Mouse (Mus musculus) 3134 (cell line): ENCODE results near the gene Mafk.
A peak's percentile ranks its signal among the peaks of the same experiment; 100 is the strongest.

Source experiments
- DNase-seq: peaks from one replicate; pipeline ENCODE4 v3.0.0-alpha.2; 2011; ENCODE audit warnings: low spot score; ENCODE audit not compliant: insufficient read length; ENCODE audit errors: extremely low read depth

The Mafk gene

DNA sequence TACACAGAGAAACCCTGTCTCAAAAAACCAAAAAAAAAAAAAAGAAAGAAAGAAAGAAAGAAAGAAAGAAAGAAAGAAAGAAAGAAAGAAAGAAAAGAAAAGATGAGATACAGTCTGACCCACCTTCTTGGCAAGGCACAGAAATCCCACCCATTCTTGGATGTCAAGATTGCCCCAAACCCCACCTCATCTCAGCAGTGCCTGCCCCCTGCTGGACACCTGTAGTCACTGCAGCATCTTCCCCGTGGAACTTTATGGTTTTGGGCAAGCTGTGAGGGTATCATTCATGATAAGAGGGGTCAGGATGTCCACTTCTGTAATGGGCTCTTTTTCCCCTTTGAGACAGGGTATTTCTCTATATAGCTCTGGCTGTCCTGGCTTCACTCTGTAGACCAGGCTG is 26.0 kb downstream of the Mafk start:
- no peak for DNase-seq

DNA sequence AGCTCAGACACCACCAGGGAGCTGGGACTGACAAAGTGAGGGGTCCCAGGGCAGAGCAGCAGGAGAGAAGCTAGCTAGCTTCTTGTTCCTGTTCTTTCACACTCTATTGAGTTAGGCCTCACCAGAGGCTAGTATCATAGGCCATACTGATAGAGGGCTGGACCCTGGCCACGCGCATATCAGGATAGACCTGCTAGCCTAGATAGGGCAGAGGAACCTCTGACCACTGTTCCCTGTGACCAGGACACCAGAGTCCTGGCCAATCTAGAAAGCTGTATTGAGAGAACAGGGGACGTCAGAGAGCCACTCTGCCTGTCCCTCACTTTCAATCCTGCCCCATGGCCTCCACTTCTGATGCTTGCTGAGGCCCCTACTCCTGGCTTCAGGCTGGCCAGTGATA is 26.7 kb downstream of the Mafk start:
- DNase-seq: no peak

DNA sequence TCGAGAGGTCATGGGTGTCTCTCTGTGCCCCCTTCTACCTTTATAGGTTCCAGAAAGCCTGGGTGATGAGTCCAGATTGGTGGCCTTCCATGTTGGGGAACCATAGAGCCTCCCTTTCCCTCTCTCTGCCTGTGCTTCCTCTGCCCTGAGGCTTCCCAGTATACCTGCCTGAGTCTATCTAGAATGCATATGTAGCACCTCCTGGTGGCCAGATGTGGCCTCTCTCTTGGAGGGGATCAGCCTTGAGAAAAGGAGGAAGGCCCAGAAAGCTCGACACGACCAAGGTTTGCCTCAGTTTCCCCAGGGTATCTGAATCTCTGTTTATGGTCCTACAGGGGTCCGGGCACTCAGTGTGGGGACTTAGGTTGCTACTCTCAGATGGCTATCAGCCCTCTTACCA is 27.5 kb downstream of the Mafk start:
- no peak for DNase-seq

DNA sequence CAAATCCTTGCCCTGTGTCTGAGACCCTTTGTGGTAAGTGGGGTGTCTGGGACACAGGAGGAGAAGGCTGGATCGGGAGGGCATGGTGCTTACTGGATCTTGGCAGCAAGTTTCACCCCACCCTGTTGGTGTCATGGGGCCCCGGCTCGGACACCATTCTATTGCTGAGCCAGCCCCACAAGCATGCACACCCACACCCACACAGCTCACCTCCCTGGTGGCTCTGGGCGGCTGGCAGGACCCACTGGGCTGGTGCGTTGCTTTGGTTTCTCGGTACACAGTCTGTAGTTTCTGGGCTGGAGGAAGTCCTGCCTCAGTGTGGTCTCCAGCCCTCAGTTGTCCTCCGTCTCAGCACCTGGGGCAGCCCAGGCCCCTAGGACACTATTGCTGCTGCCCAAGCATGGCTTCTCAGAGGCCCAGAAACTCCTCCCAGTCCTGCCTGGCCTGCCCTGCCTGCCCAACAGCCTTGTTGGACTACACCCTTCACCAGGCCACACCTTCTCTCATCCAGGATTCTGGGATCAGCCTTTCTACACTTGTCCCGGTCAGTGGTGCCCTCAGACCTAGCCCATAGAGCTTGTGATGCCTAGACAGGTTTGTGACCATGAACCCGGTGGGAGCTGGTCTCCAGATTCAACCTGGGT is 28.3 kb downstream of the Mafk start, which contains the start of gene Tmem184a:
TSS of gene Tmem184a (minus strand) at position 380 of the 644 bp plus-strand sequence.
- no peak for DNase-seq

DNA sequence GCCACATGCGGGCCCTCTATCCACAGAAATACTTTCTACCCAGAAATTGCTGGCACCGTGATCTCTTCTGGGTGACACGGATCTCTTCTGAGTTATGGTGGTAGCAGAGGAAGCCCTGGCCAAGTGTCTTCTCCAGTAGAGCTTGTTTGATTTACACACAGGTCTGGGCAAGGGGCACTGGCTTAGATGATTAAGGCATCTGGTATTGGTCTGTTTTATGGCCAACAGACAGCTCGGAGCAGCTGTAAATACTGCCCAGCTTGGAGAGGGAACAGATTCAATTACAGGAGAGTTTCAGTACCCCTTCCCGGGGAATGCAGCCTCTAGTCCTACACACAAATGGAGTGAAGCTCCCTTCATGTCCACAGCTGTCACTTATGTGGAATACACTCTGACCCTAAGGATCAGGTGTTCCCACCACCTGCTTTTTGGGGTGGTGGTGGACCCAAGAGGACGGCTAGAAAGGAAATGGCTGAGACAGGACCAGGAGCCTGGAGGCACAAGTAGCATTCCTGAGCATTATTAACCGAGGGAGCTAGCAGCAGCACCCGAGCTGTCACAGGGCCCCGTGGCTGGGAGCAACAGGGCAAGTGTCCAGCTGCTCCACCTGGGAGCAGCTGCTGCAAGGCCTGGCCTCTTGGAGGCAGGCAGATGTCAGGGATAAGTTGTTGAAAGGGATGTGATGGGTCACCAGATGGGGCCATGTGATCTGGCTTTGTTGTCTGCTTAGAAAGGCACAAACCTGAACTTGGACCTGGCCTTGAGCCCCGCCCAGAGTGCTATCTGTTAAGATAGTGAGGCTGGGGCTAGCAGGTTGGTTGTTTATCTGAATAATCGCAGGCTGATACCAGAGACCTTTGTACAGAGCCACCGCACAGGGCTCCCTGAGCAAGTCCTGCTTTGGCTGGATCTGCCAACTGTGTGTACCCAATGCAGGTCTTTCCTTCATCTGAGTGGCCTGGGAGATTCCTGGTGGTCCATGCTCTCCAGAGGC is 30.4 kb downstream of the Mafk start:
- no peak for DNase-seq

DNA sequence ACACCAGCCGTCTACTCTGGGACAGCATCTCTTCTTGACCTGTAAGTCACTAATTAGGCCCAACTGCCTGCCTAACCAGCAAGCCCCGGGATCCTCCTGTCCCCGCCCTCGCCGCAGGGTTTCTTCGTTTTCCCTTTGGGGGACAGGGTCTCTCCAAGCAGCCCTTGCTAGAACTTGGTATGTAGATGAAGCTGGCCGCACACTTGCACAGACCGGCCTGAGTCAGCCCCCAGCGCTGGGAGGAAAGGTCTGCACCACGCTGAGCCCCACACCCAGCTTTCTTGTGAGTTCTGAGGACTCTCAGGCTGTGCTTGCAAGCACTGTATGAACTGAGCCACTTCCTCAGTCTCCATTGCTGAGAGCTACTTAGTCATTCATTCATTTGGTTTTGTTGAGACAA is 33.2 kb downstream of the Mafk start:
- no peak for DNase-seq

DNA sequence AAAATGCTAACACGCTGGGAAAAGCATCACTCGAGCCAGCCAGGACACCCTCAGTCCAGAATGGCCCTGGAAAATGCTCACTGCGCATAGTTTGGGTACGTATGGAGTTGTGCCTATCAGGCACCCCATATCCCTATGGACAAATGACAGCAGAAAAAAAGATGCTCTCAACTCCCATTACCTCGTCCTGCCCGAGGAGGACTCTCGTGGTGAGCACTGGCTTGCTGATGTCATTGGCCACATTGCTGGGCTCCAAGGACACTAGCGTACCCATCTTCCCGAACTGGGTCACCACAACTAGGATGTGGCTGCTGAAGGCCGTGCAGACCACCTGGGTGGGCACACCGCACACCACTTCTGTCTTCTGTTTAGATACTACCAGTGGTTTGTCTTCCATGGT is 34.6 kb downstream of the Mafk start:
- no peak for DNase-seq

DNA sequence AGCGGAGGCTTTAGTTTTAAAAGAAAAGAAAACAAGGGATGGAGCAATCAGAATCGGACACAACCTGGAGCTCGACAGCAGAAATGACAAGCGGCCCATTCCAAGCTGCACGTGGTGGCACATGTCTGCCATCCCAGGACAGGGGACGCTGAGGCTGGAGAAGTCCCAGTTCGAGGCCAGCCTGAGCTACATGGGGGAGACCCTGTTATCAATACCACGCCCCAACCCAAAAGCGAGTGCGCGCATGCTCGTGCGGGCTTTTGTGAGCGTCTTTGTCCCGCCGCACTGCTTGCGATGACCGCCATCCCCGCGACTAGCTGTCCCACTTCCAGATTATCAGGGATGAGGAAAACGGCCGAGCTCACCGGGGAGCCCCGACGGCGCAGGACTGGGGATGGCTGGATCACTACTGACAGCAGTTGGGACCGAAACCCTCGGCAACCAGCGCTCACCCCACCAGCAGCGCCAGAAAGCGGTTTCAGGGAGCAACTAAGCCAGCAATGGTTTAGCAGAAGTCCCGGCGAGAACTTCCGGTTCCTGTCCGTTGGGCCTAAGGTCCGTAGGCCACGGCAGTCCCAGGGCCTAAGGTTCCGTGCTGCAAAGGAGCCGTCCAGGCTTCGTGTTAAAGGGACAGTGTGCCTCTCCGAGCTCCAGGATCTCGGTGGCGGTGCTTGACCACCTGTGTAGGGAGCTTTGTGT is 35.2 kb downstream of the Mafk start, which contains the start of the genes Gm26938 and Psmg3:
TSS of gene Gm26938 (minus strand) at position 51 of the 699 bp plus-strand sequence.
TSS of gene Psmg3 (minus strand) at position 529 of the 699 bp plus-strand sequence.
- DNase-seq: peak; percentile 93

DNA sequence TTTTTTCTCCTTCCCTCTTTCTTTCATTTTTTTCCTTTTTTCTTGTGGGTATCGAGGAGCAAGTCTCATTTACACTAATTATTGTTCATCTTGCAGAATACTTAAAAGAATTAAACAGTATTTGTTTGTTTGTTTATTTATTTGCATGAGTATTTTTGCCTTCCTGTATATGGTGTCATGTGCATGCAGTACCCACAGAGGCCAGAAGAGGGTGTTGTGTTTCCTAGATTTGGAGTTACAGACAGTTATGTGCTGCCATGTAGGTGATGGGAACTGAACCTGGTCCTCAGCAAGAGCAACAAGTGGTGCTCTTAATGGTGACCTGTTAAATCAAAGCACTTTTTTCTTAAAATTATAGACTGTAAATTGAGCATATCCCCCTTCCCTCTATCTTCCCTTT is 36.3 kb downstream of the Mafk start:
- no peak for DNase-seq

DNA sequence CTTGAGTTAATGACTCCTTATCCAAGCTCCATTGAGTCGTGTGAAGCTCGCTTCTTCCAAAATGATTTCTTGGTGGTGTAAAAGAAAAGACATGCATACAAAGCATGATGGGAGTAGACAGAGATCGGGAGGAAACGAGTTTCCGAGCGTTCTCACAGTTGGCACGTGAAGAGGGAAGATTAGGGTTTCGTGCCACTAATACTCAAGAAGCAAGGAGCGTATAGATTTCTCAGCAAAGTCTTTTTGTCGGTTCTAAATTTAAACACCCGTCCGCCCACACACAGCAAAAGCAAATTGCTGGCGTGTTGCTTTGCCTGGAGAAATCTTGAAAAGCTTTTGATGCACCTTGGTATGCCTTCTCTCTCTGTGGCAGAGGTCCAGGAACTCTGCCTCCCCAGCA is 38.1 kb downstream of the Mafk start:
- no peak for DNase-seq

DNA sequence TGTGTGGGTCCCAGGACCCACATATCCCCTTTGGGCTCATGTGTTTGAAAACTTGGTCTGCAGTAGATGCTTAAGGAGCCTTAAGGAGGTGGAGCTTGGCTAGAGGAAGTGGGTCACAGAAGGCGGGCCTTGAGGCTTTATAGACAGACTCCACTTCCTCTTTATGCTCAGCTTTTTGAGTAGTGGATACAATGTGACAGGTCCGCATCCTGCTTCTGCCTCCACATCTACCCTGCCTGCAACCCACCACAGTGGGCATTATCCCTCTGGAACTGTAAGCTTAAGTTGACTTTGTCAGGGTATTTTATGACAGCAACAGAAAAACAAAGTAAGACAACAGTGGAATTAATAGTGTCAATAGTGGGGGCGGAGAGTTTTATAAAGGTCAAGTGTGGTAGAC is 39.4 kb downstream of the Mafk start:
- DNase-seq: no peak

DNA sequence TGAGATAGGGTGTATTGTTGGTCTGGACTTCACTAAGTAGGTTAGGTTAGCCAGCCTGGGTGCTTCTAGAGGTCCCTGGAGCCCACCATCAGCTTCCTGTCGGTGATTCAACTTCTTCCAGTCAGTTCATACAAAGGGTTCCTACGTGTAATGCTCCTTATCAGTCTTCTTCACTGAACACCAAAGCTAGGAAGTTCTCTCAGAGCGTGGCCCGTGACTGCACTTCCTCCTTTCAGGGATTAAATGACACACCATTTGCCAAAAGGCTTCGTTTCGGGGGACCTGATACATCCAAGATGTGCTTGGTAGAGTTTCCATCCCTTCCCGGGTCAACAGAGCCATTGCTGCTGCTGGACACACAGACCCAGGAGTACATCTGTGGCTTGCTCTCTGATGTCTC is 40.8 kb downstream of the Mafk start:
- DNase-seq: no peak

DNA sequence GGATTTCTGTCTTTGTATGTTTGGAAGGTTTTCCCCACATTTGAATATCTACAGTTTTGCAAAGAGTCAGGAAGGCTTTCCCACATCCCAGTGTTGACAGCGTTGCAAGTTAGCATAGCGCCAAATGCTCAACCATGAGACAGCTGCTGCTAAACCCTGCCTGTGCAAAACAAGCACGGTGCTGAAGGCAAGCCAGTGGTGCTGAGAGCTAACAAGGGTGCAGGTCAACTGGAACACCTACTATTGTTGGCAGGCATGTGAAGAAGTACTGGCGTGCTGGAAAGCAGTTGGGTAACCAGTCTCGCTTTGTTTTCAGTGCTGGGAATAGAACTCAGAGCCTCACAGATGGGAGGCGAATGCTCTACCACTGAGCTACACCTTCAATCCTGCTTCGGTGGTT is 44.4 kb downstream of the Mafk start:
- no peak for DNase-seq

DNA sequence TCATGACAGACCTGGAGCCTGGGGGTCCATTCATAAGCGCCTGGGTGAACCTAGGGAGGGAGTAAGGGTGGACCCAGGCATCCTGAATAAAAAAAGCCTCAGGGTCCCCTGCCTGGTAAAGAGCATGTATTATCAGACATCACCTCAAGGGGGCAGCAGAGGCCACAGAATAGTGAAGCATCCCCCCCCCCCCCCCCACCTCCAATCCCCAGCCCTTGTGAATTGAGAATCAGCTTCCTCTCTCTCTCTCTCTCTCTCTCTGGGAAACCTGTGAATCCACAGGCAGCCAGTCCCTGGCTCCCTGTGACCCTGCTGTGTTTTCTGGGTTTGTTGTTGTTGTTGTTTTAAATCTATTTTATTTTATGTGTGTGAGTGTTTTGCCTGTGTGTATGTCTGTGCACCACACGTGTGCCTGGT is 47.2 kb downstream of the Mafk start:
- DNase-seq: no peak

DNA sequence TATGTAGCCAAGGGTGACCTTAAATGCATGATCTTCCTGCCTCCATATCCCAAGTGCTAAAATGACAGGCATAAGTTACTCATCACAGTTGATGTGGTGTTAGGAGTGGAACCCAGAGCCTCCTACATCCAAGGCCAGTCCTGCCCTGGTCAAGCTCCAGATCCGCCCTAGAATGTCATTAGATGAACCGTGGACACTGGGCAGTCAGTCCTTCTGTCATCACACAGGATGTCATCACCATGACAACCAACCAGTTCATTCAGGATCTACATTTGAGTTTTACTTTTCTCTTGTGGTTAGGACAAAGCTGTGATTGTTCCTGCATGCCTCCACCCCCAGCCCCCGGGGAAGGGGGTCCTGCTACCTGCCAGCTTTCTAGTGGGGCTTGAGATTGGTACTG is 47.8 kb downstream of the Mafk start:
- DNase-seq: no peak

DNA sequence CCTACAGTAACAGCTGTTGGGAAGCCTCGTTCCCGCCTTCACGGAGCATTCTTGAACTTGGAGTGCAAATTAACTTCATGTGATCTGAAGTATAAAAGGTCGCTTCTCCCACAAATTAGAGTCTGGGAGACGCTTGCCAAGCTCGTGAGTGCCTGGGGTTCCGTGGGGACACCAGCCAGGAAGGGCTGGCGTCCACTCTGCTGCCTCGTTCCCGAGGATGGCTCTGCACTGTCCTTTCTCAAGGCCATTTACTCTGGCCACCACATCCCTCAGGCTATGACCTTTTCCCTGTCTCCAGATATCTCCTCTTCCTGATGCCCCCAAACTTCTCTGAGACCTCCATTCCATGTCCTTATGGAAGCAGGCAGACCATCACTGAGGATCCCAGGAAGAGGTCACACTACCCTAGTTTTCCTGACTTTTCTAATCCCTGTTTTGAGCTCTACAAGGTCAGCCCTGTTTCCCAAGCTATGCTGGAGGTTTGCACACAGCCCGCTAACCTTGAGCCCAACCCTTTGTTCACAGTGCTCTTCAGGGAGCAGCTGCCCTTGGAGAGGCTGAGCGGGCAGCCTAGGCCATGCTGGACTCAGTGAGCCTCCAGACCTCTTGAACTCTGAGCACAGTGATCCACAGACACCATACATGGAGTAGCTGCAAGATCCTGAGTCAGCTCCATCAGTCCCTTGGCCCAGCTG is 58.5 kb downstream of the Mafk start:
- no peak for DNase-seq
